Mouse (Mus musculus) lung, embryonic 14.5 days (tissue): ENCODE data around the gene Alyref. TPM values are rescaled to one million over a fixed set of nuclear protein-coding genes. Genes with fewer than 3 reads are reported as not detected.

ENCODE experiments used
- ATAC-seq: fragments of 200-750 bp; cut with Nextera tagmentation; 2 replicates; pipeline ENCODE4 v1.8.0; 2017; ENCODE audit warnings: mild to moderate bottlenecking, moderate TSS enrichment, moderate library complexity; ENCODE audit not compliant: insufficient read depth
- DNase-seq: peaks from one replicate; pipeline ENCODE4 v3.0.0-alpha.2; 2015
- H3K27ac ChIP-seq: fragments of 300-500 bp; sonication (generic); 2 replicates; pipeline ENCODE4 v1.5.1; 2014; ENCODE audit warnings: low read depth, mild to moderate bottlenecking, moderate library complexity
- H3K27me3 ChIP-seq: fragments of 300-500 bp; sonication (generic); 2 replicates; pipeline ENCODE4 v1.6.1; 2014; ENCODE audit warnings: low read length, control low read depth; ENCODE audit not compliant: insufficient read depth
- H3K36me3 ChIP-seq: fragments of 300-500 bp; sonication (generic); 2 replicates; pipeline ENCODE4 v1.6.1; 2014; ENCODE audit warnings: control low read depth; ENCODE audit not compliant: insufficient read depth
- H3K4me1 ChIP-seq: fragments of 300-500 bp; sonication (generic); 2 replicates; pipeline ENCODE4 v1.6.1; 2014; ENCODE audit warnings: antibody characterized with exemption, control low read depth; ENCODE audit not compliant: insufficient read depth
- H3K4me2 ChIP-seq: fragments of 300-500 bp; sonication (generic); 2 replicates; pipeline ENCODE4 v1.6.1; 2014; ENCODE audit warnings: mild to moderate bottlenecking
- H3K4me3 ChIP-seq: fragments of 300-500 bp; sonication (generic); 2 replicates; pipeline ENCODE4 v1.5.1; 2014; ENCODE audit warnings: low read depth, low read length
- H3K9ac ChIP-seq: fragments of 300-500 bp; sonication (generic); 2 replicates; pipeline ENCODE4 v1.6.1; 2014
- H3K9me3 ChIP-seq: fragments of 300-500 bp; sonication (generic); 2 replicates; pipeline ENCODE4 v1.6.1; 2016; ENCODE audit warnings: low read depth, low read length, control low read depth
- CTCF ChIP-seq: IDR thresholded peaks from 2 replicates; pipeline ENCODE4 v1.5.1; 2016; ENCODE audit warnings: antibody characterized with exemption, low read depth
- WGBS: fragments of 180-500 bp; shearing (Covaris S2); extraction: QIAGEN DNeasy Blood & Tissue Kit; methylation state at CpG from one replicate; pipeline ENCODE4 v1.1.7; 2014; 5-methylcytosine and 5-hydroxymethylcytosine counted together
- polyA plus RNA-seq: library from polyadenylated mRNA; unstranded; fragments of >200 nt; fragmentation: Nextera tagmentation; extraction: Ambion mirVana; gene quantifications from 2 replicates; pipeline ENCODE4 v1.2.1, GENCODE M21; 2014

Gene Alyref
- polyA plus RNA-seq, 1 experiment from 2014 or later = 617 TPM

- no peak for TF ChIP-seq CTCF
- no peaks in the 10 kb centered on the region for H3K9me3 ChIP-seq
- H3K27me3 ChIP-seq = no peaks in the 10 kb centered on the region
- DNase-seq = peak; percentile 39
- H3K4me3 ChIP-seq = peak overlapping the region; percentile 15
- WGBS = 50% methylated on average over 7 of the region's 7 CpGs
- H3K27ac ChIP-seq = peak overlapping the region; percentile 70
- ATAC-seq = no peak
- H3K4me2 ChIP-seq = peak overlapping the region; percentile 86
- H3K9ac ChIP-seq = peak overlapping the region; percentile 47
- peaks cover 22% of the 10 kb centered on the region for H3K4me1 ChIP-seq
- peaks cover 30% of the 10 kb centered on the region for H3K36me3 ChIP-seq
These were observed 31.7 kb upstream of the Alyref start for GRCm38 (mm10) chr11:120629911-120630310.

DNA sequence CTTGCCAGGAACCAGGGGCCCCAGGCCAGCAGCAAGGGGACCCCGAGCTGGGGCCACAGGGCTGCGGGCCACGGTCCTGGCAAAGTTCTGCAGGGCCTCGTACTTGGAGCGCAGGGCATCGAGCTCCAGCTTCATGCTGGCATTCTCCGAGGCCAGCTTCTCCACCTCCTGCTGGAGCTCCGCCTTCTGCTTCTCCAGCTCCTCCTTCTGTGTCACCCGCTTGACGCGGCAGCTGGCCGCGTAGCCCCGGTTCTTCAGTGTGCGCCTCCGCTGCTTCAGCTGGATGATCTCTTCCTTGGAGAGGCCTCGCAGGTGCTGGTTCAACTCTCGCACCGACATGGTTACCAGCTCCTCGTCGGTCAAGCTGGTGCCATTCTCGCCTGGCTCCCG, 31.2 kb upstream of the Alyref start:
- DNase-seq (no peak), ATAC-seq (no peak)
- 77% methylated on average over 23 of the region's 23 CpGs for WGBS
- Histone ChIP-seq H3K4me2 (peak overlapping the region; percentile 86), H3K36me3 (peaks cover 30% of the 10 kb centered on the region), H3K4me3 (peak overlapping the region; percentile 15), H3K9me3 (no peaks in the 10 kb centered on the region), H3K9ac (no peak overlapping the region), H3K27ac (peak overlapping the region; percentile 65; the same call in 1 of the 2 replicates), H3K27me3 (no peaks in the 10 kb centered on the region), H3K4me1 (peaks cover 22% of the 10 kb centered on the region)
- TF ChIP-seq CTCF = no peak

- Histone ChIP-seq H3K9ac (no peak overlapping the region), H3K9me3 (no peaks in the 10 kb centered on the region), H3K36me3 (peaks cover 32% of the 10 kb centered on the region), H3K27me3 (no peaks in the 10 kb centered on the region), H3K4me2 (peak overlapping the region; percentile 86; the same call in 1 of the 2 replicates), H3K4me1 (peaks cover 22% of the 10 kb centered on the region), H3K4me3 (peak overlapping the region; percentile 3; the same call in 1 of the 2 replicates), H3K27ac (0 out of 2 replicates have a peak overlapping the region, but pooled peaks have one; percentile 8)
- DNase-seq (no peak), ATAC-seq (no peak)
- WGBS = 92% methylated on average over 23 of the region's 23 CpGs
- TF ChIP-seq CTCF = no peak
These were observed 30.6 kb upstream of the Alyref start for GRCm38 (mm10) chr11:120628601-120629340.

- no peak for TF ChIP-seq CTCF
- no peak for ATAC-seq
- peaks cover 43% of the 10 kb centered on the region for H3K36me3 ChIP-seq
- no peak for DNase-seq
- H3K4me3 ChIP-seq = no peak overlapping the region
- no peak overlapping the region for H3K27ac ChIP-seq
- H3K9me3 ChIP-seq = no peaks in the 10 kb centered on the region
- 72% methylated on average over 22 of the region's 22 CpGs for WGBS
- H3K4me2 ChIP-seq = no peak overlapping the region
- H3K27me3 ChIP-seq = no peaks in the 10 kb centered on the region
- H3K4me1 ChIP-seq = peaks cover 22% of the 10 kb centered on the region
- H3K9ac ChIP-seq = no peak overlapping the region
These were observed 29.5 kb upstream of the Alyref start for GRCm38 (mm10) chr11:120627468-120628300.

DNA sequence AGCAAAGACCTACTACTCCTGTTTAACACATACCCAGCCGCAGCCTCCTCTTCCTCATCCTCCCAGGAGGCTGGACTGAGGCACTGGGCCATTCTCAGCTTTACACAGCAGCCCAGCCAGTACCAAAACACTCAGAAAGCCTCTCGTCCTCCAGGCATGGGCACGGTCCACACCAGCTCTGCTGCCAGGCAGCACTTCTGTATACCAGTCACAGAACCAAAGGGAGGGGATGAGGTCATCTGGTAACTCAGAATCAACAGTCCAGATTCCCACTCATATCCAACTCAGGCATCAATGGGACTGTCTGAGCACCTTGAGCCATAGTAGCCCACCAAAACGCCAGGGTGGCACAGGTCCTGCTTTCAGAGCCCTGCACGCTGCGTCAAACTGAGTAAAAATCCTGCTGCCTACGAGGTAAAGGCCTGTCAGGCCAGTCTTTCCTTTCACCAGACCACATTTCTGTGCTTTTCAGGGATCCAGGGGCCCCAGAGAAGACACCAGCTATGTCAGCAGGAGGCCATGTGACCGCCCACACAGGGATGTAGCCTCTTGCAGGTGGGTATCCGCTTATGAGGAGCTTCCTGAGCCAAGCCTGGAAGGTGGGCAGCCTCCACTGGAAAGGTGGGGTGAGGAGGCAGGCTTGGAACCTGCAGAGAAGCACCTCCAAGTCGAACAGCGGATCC, 28.8 kb upstream of the Alyref start:
- ATAC-seq (no peak), DNase-seq (no peak)
- no peak for TF ChIP-seq CTCF
- Histone ChIP-seq H3K9ac (no peak overlapping the region), H3K4me1 (peaks cover 17% of the 10 kb centered on the region), H3K4me2 (no peak overlapping the region), H3K27ac (no peak overlapping the region), H3K4me3 (no peak overlapping the region), H3K27me3 (no peaks in the 10 kb centered on the region), H3K9me3 (no peaks in the 10 kb centered on the region), H3K36me3 (peaks cover 49% of the 10 kb centered on the region)
- 90% methylated on average over 11 of the region's 11 CpGs for WGBS

- DNase-seq (no peak), ATAC-seq (peak; percentile 22; the same call in 1 of the 2 replicates)
- Histone ChIP-seq H3K4me2 (peak within 1 kb of the TSS; percentile 99), H3K9ac (peak within 1 kb of the TSS; percentile 63), H3K27me3 (no peaks in the 10 kb centered on the region), H3K36me3 (peaks cover 64% of the 10 kb centered on the region), H3K27ac (peak within 1 kb of the TSS; percentile 77), H3K4me1 (peaks cover 9% of the 10 kb centered on the region), H3K4me3 (peak within 1 kb of the TSS; percentile 96), H3K9me3 (no peaks in the 10 kb centered on the region)
- TF ChIP-seq CTCF = 0 out of 2 replicates have a peak, but pooled peaks have one; percentile 6
- 22% methylated on average over 5 of the region's 5 CpGs for WGBS
These were observed 27.1 kb upstream of the Alyref start, which contains the start of gene Sirt7 for GRCm38 (mm10) chr11:120625152-120625775. Sirt7 (minus strand) TSS chr11:120625240.
